Mouse (Mus musculus): ENCODE measurements at regions not wholly inside any gene's neighbourhood (a gene's known extent, or its start where the extent isn't known, plus 50 kb on each side); places are given as distances from the start of the nearest gene placed in this dataset.
A peak's percentile ranks its signal among the peaks of the same experiment; 100 is the strongest.
"Not testable (repeated sequence)": the region's sequence is repeated elsewhere in the genome, so short reads cannot be mapped to it uniquely, and the experiment has no call there.

DNA sequence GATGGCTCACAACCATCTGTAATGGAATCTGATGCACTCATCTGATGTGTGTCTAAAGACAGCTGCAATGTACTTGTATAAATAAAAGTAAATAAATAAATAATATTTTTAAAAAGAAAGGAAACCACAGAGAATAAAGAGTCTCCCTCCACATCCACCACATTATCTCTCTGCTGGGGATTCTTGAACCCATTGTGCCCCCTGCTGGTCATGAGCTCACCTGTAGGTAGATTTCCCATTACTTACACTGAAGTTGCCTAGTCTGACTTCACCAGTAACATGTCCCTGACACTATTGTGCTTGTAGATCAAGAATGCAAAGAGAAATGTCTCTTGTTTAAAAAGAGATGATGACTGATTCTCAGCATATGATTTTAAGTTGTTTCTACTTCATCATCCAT lies 726.9 kb upstream of the Zfp386 start:
- H3K4me3 ChIP-seq (ENCODE audit: control insufficient read depth in 1 of 2, insufficient read depth in 1 of 2, low read depth in 2 of 2, low read length in 2 of 2); H3K4me1 ChIP-seq (ENCODE audit: control insufficient read depth in 1 of 2, insufficient read depth in 2 of 2, low read length in 2 of 2); H3K27me3 ChIP-seq (ENCODE audit: control insufficient read depth in 1 of 2, insufficient read depth in 2 of 2, low read length in 2 of 2); H3K9ac ChIP-seq (ENCODE audit: control insufficient read depth, low read depth, low read length, poor library complexity, severe bottlenecking); H3K9me3 ChIP-seq (replicated peaks; ENCODE audit: insufficient read depth, low read length); DNase-seq (ENCODE audit: low read depth, low spot score); H3K79me2 ChIP-seq (ENCODE audit: control insufficient read depth, insufficient read depth, low read length, poor library complexity); H3K36me3 ChIP-seq (ENCODE audit: control insufficient read depth in 1 of 2, insufficient read depth in 2 of 2, low read length in 2 of 2); H3K27ac ChIP-seq (ENCODE audit: control insufficient read depth, low read depth, low read length): not testable (repeated sequence)
- TF ChIP-seq CTCF (IDR thresholded peaks at IDR 0.05 in 2 of 3, conservative IDR thresholded peaks at IDR 0.05 in 1 of 3; ENCODE audit: control insufficient read depth in 1 of 3, insufficient read depth in 1 of 3, low read depth in 2 of 3, low read length in 3 of 3, poor library complexity in 1 of 3, severe bottlenecking in 1 of 3): peak in 1 of 3 experiments; percentile 17; a peak in 1 of 6 replicates

DNA sequence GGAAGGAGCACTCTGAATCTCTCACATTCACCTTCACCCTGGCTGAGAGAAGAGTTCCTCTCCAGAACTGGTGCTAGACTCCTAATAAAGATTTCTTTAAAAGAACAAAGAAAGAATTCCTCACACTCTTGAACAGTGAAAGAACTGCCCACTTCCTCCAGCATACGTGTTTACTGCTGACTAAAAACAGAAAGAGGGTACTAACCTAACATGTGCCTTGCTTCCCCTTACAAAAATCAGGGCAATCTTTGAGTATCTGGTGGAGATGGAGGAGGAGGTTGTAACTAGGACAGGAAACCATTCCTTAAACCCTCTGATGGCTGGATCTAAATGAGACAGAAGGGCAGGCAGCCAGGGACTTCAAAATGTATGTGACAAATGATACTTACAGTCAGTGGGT lies 719.1 kb upstream of the Zfp386 start:
- Histone ChIP-seq H3K9me3 (replicated peaks; ENCODE audit: insufficient read depth, low read length) (no peaks in the 10 kb centered on the region), H3K27me3 (ENCODE audit: control insufficient read depth in 1 of 2, insufficient read depth in 2 of 2, low read length in 2 of 2) (no peaks in the 10 kb centered on the region), H3K4me3 (ENCODE audit: control insufficient read depth in 1 of 2, insufficient read depth in 1 of 2, low read depth in 2 of 2, low read length in 2 of 2) (no peak overlapping the region), H3K27ac (ENCODE audit: control insufficient read depth, low read depth, low read length) (no peak overlapping the region), H3K36me3 (ENCODE audit: control insufficient read depth in 1 of 2, insufficient read depth in 2 of 2, low read length in 2 of 2) (no peaks in the 10 kb centered on the region), H3K4me1 (ENCODE audit: control insufficient read depth in 1 of 2, insufficient read depth in 2 of 2, low read length in 2 of 2) (no peaks in the 10 kb centered on the region), H3K9ac (ENCODE audit: control insufficient read depth, low read depth, low read length, poor library complexity, severe bottlenecking) (no peak overlapping the region), H3K79me2 (ENCODE audit: control insufficient read depth, insufficient read depth, low read length, poor library complexity) (no peaks in the 10 kb centered on the region)
- TF ChIP-seq RCOR1 (IDR thresholded peaks at IDR 0.05; ENCODE audit: low read depth, low read length) (no peak), E2F4 (IDR thresholded peaks at IDR 0.05; ENCODE audit: borderline replicate concordance, low read depth, low read length) (no peak), MEF2A (IDR thresholded peaks at IDR 0.05; ENCODE audit: extremely low read depth, insufficient replicate concordance, low read depth, low read length, poor library complexity, severe bottlenecking) (no peak), ETS1 (IDR thresholded peaks at IDR 0.05; ENCODE audit: low read depth, low read length) (no peak), MAX (IDR thresholded peaks at IDR 0.05; ENCODE audit: low read length) (no peak), TBP (IDR thresholded peaks at IDR 0.05; ENCODE audit: low read depth, low read length) (no peak), USF2 (IDR thresholded peaks at IDR 0.05; ENCODE audit: borderline replicate concordance in 1 of 2, insufficient read depth in 1 of 2, low read depth in 1 of 2, low read length in 2 of 2) (no peak), JUND (IDR thresholded peaks at IDR 0.05; ENCODE audit: low read depth, low read length) (no peak), ZC3H11A (IDR thresholded peaks at IDR 0.05; ENCODE audit: low read depth, low read length) (no peak), EP300 (IDR thresholded peaks at IDR 0.05; ENCODE audit: low read depth in 1 of 2, low read length in 2 of 2) (no peak), TCF12 (IDR thresholded peaks at IDR 0.05; ENCODE audit: low read depth, low read length) (no peak), ELF1 (IDR thresholded peaks at IDR 0.05; ENCODE audit: low read depth, low read length) (no peak), MYC (IDR thresholded peaks at IDR 0.05; ENCODE audit: low read depth, low read length) (no peak), MAZ (IDR thresholded peaks at IDR 0.05; ENCODE audit: low read depth, low read length) (no peak), POLR2A (IDR thresholded peaks at IDR 0.05; ENCODE audit: control insufficient read depth in 1 of 2, insufficient read depth in 1 of 2, low read depth in 1 of 2, low read length in 2 of 2, poor library complexity in 1 of 2) (no peak), UBTF (IDR thresholded peaks at IDR 0.05; ENCODE audit: borderline replicate concordance, insufficient read depth, low read depth, low read length) (no peak), RAD21 (IDR thresholded peaks at IDR 0.05; ENCODE audit: low read depth, low read length) (no peak), CTCF (IDR thresholded peaks at IDR 0.05 in 2 of 3, conservative IDR thresholded peaks at IDR 0.05 in 1 of 3; ENCODE audit: control insufficient read depth in 1 of 3, insufficient read depth in 1 of 3, low read depth in 2 of 3, low read length in 3 of 3, poor library complexity in 1 of 3, severe bottlenecking in 1 of 3) (no peak), MAFK (IDR thresholded peaks at IDR 0.05; ENCODE audit: borderline replicate concordance, low read depth, low read length) (no peak)
- DNase-seq (ENCODE audit: low read depth, low spot score): no peak

DNA sequence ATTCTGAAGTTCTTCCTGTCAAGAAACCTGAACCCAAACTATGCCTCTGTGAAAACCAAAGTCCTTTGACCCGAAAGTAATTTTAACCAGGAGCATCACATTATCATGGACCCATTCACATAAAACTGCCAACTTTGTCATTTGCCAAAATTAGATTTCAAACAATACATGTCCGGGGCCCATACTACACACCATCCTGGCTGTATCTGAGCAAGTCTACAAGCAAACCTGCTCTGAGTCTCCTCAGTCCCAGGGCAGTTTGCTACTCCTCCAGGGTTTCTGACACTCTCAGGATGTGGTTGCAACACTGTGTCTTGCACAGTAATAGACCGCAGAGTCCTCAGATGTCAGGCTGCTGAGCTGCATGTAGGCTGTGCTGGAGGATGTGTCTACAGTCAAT lies 712.8 kb upstream of the Zfp386 start:
- H3K9me3 ChIP-seq (replicated peaks; ENCODE audit: insufficient read depth, low read length); H3K79me2 ChIP-seq (ENCODE audit: control insufficient read depth, insufficient read depth, low read length, poor library complexity); H3K27ac ChIP-seq (ENCODE audit: control insufficient read depth, low read depth, low read length); H3K27me3 ChIP-seq (ENCODE audit: control insufficient read depth in 1 of 2, insufficient read depth in 2 of 2, low read length in 2 of 2); H3K4me3 ChIP-seq (ENCODE audit: control insufficient read depth in 1 of 2, insufficient read depth in 1 of 2, low read depth in 2 of 2, low read length in 2 of 2); H3K36me3 ChIP-seq (ENCODE audit: control insufficient read depth in 1 of 2, insufficient read depth in 2 of 2, low read length in 2 of 2); DNase-seq (ENCODE audit: low read depth, low spot score); H3K4me1 ChIP-seq (ENCODE audit: control insufficient read depth in 1 of 2, insufficient read depth in 2 of 2, low read length in 2 of 2); H3K9ac ChIP-seq (ENCODE audit: control insufficient read depth, low read depth, low read length, poor library complexity, severe bottlenecking): not testable (repeated sequence)

Data from MEL (cell line).